Mouse (Mus musculus) liver, postnatal 0 days (tissue): ENCODE measurements at regions not wholly inside any gene's neighbourhood (a gene's known extent, or its start where the extent isn't known, plus 50 kb on each side); places are given as distances from the start of the nearest gene placed in this dataset.

Experiments
- CTCF ChIP-seq: sonication (generic); IDR thresholded peaks from 2 replicates; pipeline ENCODE4 v1.5.1; 2016; ENCODE audit warnings: antibody characterized with exemption, low read depth
- EP300 ChIP-seq: IDR thresholded peaks from 2 replicates; pipeline ENCODE4 v1.6.1; 2016; ENCODE audit warnings: antibody characterized with exemption, low read depth, mild to moderate bottlenecking

GRCm38 (mm10) chr11:93765961-93766360, 119.6 kb downstream of the Utp18 start:
- TF ChIP-seq CTCF = no peak
- no peak for TF ChIP-seq EP300
